Mouse (Mus musculus): ENCODE results near the gene Sympk.
"Not testable (repeated sequence)": the region's sequence is repeated elsewhere in the genome, so short reads cannot be mapped to it uniquely, and the experiment has no call there.

Sympk gene

DNA sequence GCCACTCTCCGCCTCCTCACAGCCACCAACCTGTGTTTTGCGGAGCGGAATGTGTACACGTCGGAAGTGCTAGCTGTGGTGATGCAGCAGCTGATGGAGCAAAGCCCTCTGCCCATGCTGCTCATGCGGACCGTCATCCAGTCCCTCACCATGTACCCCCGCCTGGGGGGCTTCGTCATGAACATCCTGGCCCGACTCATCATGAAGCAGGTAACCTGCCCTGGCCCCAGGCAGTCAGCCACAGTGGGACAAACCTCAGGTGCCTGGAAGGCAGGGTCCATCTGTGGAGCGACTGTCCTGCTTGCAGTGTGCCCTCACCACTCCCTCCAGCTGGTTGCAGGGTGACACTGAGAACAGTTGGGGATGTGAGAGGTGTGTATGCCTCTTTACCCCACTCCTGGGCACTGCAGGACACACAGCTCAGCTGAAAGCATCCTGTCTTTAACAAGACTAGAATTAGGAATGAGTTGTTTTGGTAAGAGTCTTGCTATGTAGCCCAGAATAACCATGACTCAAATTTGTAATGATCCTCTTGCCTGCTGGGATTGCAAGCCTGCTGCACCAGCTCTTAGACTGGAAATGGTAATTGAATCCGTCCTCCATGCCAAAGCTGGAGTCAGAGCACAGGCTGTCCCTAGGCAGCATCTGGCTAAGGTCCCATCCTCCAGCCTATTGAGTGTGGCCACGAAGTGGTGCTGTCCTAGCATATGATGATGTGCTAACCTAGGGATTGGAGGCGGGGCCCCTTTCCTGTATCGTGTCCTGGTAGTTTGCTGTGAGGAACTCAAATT is 28.4 kb downstream of the Sympk start:
- DNase-seq (ENCODE audit: low spot score in 2 of 2) = peak; percentile 65 to 79

DNA sequence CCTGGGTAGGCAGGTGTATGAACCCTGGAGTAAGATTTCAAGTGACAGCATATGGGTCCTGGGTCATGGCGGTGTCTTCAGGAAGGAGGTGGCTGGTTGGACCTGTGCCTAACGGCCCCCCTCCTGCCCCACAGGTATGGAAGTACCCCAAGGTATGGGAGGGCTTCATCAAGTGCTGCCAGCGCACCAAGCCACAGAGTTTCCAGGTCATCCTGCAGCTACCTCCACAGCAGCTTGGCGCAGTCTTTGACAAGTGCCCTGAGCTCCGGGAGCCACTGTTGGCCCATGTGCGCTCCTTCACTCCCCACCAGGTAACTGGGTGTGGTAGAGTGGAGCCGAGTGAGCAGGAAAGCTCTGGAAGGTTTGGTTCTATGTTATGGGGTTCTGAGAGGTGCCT is 29.0 kb downstream of the Sympk start:
- no peak for DNase-seq (ENCODE audit: low spot score in 2 of 2)

DNA sequence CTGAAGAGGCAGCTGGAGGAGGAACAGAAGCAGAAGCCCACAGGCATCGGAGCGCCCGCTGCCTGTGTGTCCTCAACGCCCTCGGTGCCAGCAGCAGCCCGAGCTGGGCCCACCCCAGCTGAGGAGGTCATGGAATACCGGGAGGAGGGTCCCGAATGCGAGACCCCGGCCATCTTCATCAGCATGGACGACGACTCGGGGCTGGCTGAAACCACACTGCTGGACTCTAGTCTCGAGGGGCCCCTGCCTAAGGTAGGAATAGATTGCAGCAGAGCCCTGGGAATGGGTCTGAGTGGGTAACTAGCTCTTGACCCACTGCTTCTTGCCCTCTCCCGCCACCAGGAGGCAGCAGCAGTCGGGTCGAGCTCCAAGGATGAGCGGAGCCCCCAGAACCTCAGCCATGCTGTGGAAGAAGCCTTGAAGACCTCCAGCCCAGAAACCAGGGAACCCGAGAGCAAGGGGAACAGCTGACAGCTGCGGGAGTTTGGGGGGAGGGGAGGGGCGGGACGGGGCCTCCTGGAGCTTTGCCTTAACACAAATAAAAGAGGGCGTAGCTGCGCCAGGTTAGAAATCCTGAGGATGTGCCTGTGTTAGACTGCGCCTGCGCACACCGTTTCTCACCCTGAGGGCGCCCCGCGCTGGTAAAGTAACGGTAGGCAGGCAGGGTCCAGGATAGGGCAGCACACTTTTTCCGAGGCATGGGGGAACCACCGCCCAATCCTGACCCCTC is 30.0 kb downstream of the Sympk start, which contains the start of gene Rsph6a:
Gene Rsph6a (plus strand): TSS at position 644 of the 730 bp plus-strand sequence.
- DNase-seq (ENCODE audit: low spot score in 2 of 2) = no peak

DNA sequence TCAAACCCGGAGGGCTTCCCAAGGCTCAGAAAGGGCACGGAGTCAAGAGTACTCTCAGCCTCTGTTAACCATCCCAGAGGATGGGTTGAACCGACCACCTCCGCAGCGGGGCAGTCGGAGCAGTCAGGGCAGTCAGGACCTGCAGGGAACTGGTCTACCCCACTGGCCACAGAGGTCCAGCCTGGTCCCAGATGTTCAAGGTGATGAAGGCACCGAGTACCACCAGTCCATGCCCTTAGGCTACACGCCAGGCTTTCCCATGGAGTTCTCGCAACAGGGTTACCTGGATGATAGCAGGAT is 30.6 kb downstream of the Sympk start:
- DNase-seq (ENCODE audit: low spot score in 2 of 2) = no peak

DNA sequence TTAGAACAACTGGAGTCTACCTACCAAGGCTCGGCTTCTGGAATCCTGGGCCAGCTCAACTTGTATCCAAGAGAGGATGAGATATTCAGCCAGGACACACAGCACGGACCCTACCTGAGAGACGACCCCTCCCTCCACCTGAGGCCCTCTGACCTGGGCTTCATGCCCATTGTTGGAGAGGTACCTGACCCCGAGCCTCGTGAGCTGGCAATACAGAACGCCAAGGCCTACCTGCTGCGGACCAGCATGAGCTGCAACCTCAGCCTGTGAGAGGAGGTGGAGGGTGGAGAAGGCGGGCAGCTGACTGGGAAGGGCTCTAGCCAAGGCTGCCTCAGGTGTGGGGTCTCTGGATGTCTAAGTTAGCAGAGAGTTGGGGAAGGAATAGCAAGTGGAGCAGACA is 30.9 kb downstream of the Sympk start:
- DNase-seq (ENCODE audit: low spot score in 2 of 2) = no peak

DNA sequence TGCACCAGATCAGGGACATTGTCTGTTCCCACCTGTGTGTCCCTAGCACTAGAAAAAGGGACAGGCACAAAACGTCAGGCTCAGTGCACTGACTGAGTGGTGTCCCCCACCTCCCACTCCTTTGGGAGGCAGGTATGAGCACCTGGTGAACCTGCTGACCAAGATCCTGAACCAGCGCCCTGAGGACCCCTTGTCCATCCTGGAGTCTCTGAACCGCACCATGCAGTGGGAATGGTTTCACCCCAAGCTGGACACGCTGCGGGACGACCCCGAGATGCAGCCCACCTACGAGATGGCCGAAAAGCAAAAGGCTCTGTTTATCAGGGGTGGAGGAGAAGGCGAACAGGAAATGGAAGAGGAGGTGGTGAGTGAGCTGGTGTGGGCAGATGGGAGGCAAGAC is 33.2 kb downstream of the Sympk start:
- no peak for DNase-seq (ENCODE audit: low spot score in 2 of 2)

DNA sequence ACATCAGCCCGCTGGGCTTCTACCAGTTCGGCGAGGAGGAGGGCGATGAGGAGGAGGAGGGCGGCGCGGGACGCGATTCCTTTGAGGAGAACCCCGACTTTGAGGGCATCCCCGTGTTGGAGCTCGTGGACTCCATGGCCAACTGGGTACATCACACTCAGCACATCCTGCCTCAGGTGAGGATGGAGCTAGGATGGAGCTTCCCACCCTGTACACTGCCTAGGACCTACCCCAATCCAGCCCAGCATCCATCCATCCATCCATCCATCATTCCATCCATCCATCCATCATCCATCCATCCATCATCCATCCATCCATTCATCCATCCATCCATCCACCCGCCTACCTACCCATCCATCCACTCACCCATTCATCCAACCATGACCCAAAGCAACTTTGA is 41.7 kb downstream of the Sympk start:
- no peak for DNase-seq (ENCODE audit: low spot score in 2 of 2)

DNA sequence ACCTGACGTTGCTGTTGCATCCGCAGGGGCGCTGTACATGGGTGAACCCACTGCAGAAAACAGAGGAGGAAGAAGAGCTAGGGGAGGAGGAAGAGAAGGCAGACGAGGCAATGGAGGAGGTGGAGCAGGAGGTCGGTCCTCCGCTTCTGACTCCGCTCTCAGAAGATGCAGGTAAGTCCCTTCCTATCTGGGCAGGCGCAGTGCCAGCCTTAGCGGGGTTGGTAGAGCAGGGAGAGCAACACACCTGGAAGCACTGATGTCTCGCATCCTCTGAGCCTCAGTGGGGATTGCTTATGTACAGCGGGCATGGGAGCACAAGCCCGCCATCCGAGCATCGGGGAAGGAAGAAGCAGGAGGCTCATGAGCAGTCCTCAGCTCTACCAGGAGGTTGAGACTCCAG is 42.9 kb downstream of the Sympk start:
- no peak for DNase-seq (ENCODE audit: low spot score in 2 of 2)

DNA sequence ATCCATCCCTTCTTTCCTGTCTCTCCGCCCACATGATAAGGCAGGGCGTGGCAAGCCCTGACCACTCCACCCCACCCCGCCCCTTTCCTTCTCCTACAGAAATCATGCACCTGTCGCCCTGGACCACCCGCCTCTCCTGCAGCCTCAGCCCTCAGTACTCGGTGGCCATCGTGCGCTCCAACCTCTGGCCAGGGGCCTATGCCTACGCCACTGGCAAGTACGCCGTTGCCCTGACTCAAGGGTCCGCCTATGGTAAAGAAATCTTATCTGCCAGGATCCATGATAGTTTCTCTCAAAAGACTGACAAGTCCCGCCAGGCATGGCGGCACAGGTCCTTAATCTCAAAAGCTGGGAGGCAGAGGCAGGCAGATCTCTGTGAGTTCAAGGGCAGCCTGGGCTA is 43.8 kb downstream of the Sympk start:
- DNase-seq (ENCODE audit: low spot score in 2 of 2) = no peak

DNA sequence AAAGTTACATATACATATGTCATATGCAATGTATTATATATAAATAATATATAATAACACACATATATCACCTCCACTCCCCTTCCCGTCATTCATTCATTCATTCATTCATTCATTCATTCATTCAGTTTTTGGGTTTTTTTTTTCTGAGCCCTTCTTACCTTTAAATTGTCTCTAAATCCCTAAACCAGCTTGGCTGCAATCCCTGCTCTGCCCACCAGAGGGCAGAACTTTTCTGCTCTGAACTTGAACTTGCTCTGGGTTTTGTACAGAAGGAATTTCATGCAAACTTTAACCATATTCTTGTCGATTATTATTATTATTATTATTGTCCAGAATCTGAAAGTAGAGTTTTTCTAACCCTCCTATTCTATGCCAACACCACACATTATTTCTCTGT is 44.5 kb downstream of the Sympk start:
- DNase-seq (ENCODE audit: low spot score in 2 of 2) = no peak

DNA sequence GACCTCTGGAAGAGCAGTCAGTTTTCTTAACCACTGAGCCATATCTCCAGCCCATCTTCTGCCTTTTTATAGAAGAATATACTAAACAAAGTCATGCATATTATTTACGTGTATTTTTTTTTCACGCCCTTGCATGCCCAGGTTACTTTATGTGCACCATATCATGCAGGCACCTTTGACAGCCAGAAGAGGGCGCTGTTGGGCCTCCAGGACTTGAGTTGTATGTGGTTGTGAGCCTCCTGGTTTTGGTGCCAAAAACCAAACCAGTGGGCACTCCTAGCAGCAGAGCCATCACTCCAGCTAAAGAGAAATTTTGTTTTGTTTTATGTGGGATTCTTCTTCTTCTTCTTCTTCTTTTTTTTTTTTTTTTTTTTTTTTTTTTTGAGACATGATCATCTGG is 45.3 kb downstream of the Sympk start:
- no peak for DNase-seq (ENCODE audit: low spot score in 2 of 2)

DNA sequence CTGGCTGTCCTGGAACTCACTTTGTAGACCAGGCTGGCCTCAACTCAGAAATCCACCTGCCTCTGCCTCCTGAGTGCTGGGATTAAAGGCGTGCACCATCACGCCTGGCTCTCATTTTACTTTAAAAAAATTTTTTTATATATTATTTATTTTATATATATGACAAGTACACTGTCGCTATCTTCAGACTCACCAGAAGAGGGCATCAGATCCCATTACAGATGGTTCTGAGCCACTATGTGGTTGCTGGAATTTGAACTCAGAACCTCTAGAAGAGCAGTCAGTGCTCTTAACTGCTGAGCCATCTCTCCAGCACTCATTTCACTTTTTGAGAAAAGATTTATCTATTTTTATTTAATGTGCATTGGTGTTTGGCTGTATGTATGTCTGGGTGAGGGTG is 46.8 kb downstream of the Sympk start:
- not testable (repeated sequence) for DNase-seq (ENCODE audit: low spot score in 2 of 2)

DNA sequence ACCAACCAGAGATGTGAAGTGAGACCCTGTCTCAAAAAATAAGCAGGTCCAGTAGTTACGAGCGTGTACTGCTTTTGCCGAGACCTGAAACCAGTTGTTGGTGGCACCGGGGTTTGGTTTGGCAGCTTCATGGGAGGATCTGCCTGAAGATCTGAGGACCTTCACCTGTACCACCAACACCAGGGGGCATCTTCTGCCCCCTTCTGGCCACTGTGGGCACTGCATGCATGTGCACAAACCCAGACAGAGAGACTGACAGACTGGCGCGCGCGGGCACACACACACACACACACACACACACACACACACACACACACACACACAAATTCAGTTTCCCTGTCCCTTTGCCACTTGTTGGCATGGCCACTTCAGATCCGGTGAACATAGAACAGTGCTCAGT is 49.3 kb downstream of the Sympk start:
- DNase-seq (ENCODE audit: low spot score in 2 of 2) = no peak

DNA sequence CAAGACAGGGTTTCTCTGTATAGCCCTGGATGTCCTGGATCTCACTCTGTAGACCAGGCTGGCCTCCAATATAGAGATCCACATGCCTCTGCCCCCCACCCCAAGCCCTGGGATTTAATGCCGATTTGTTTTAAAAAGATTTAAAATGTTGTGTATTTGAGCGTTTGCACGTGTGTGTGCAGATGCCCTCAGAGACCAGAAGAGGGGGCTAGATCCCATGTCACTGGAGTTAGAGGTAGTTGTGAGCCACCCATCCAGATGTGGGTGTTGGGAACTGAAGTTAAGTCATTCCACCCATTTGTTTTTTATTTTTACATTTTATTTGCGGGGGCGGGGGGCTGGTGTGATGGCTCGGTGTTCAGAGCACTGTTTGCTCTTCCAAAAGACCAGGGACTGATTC is 50.3 kb downstream of the Sympk start:
- DNase-seq (ENCODE audit: low spot score in 2 of 2) = no peak

DNA sequence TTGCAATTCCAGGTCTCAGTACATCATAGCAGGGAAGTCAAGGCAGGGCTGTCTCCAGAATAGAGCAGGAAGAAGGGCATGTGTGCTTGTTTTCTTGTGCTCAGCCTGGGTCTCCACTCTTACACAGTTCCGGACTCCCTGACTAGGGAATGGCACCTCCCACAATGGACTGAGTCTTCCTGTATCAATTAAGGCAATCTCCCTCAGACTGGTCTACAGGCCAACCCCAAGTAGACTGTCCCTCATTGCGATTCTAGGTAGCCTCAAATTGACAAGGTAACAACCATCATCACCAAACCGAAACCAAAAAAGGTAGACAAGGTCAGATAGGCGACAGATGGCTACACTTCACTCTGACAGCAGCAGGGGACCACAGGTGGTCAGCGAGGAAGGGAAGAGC is 51.1 kb downstream of the Sympk start:
- no peak for DNase-seq (ENCODE audit: low spot score in 2 of 2)

DNA sequence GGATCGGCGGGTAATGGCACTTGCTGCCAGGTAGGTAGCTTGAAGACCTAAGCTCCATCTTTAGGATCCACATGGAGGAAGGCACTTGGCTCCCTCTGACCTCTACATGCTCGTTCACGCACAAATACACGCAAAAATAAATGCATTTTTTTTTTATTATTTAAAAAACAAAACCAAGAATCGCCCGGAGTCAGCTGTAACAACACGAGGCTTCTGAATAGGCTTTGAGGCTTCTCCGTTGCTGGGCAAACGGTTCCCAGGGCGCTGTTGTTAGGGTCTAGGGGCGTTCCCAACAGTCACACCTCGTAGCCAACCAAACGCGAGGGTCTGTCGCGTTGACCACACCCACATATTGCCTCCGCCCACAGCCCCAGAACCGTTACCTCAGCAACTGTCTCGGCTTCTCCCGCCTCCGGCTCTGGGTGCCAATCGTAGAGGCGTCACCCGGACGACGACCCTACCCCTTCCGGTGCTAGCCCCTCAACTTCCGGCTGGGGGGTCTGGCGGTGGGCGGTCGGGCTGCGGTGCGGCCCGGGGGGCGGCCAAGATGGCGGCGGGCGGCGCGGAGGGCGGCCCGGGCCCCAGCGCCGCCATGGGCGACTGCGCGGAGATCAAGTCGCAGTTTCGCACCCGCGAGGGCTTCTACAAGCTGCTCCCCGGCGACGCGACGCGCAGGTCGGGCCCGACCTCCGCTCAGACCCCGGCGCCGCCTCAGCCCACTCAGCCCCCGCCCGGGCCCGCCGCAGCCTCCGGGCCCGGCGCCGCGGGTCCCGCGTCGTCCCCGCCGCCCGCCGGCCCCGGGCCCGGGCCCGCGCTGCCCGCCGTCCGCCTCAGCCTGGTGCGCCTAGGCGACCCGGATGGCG is 51.8 kb downstream of the Sympk start, which contains the start of gene Dmwd:
Gene Dmwd (plus strand): TSS at position 505 of the 863 bp plus-strand sequence.
- peak; percentile 97 to 98 for DNase-seq (ENCODE audit: low spot score in 2 of 2)

DNA sequence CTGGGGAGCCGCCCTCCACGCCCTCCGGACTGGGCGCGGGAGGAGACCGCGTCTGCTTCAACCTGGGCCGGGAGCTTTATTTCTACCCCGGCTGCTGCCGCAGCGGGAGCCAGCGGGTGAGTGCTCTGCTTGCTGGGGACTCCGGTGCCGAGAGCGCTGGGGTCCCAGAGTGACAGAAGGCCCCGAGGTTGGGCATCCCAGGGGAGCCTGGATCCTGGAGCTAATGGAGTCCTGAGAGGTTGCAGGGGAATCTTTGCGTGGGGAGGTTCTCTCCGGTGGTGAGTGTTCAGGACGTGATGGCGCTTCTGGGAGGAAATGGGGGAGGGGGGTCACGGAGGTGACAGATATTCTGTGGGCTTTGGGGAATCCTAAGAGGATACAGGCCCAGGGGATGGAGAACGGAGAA is 52.4 kb downstream of the Sympk start:
- DNase-seq (ENCODE audit: low spot score in 2 of 2) = no peak

DNA sequence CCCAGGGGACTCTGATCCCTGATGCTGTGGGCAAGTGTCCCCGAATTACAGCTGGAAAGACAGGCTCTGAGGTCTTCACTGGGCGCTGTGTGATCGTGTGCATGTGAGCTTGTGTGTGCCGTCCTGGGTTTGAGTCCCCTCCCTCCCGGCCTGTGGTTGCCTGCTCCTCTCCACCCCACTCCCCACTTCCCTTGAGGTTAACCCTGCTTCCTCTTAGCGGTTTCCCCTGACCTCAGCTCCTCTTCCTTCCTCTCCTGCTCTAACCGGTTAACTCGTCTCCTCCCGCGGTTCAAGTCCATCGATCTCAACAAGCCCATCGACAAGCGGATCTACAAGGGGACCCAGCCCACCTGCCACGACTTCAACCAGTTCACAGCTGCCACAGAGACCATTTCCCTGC is 53.6 kb downstream of the Sympk start:
- no peak for DNase-seq (ENCODE audit: low spot score in 2 of 2)

DNA sequence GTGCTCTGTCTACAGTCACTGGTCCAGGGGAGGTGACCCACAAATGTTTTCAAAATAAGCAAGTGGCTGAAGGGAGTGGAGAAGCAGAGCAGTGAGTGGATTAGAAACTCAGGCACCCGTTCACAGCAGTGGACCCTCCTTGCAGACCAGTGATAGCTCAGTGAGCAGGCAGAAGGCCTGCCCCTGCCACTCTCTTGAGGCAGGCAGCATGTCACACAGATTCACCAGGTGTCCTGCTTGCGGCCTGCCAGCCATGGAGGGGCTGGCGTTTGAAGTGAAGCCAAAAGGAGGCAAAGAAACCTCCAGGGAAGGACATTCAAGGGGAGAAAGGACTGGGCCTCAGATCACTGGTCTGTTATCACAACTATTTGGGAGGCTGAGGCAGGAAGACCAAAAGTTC is 54.6 kb downstream of the Sympk start:
- no peak for DNase-seq (ENCODE audit: low spot score in 2 of 2)

DNA sequence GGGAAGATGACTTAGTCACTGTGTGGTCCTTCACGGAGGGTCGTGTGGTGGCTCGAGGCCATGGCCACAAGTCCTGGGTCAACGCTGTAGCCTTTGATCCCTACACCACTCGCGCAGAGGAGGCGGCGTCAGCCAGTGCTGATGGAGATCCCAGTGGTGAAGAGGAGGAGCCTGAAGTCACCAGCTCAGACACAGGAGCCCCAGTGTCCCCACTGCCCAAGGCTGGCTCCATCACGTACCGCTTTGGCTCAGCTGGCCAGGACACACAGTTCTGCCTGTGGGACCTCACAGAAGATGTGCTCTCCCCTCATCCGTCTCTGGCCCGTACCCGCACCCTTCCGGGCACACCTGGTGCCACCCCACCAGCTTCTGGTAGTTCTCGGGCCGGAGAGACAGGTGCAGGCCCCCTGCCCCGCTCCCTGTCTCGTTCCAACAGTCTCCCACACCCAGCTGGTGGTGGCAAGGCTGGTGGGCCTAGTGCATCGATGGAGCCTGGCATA is 56.3 kb downstream of the Sympk start:
- no peak for DNase-seq (ENCODE audit: low spot score in 2 of 2)

DNA sequence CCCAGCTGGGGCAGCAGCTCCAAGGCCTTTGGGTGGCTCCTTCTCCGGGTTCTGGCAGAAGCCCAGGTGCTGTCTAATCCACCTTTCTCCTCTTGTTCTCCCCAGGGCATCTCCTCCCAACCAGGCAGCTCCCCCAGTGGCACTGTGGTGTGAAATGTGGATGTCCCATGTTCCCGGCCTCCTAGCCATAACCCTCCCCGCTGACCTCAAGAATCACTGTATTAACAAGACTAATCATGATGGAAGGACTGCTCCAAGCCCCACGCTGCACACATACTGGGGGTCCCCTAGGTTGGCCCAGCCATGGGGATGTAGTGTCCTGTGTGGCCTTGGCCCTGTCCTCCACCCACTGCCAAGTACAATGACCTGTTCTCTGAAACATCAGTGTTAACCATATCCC is 58.0 kb downstream of the Sympk start:
- DNase-seq (ENCODE audit: low spot score in 2 of 2) = no peak

DNA sequence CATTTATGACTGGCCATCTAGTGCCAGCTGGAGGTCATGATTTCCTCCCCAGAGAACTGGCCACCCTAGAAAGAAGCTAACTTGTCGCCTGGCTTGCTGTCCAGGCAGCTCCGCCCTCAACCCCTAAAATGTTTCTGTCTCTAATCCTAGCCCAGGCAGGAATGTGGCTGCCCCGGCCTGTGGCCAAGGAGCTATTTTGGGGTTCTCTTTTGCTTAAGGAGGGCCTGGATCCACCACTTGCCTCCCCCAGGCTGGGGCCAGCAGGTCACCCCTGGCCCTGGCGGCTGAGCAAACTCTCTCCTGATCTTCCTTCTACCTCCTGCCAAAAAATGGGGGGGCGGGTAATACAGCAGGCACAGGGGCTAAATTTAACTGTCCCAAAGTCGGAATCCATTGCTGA is 58.9 kb downstream of the Sympk start:
- no peak for DNase-seq (ENCODE audit: low spot score in 2 of 2)

Data from right cerebral cortex, postnatal 36 days (tissue).